Mouse (Mus musculus) heart, adult 18-20 months (tissue): ENCODE data around the gene Cnksr1. TPM values are rescaled to one million over a fixed set of nuclear protein-coding genes. Genes with fewer than 3 reads are reported as not detected.

Source experiments
- DNase-seq, 2 experiments: peaks; one replicate each; pipeline ENCODE4 v3.0.0; 2021 to 2022; ENCODE audit warnings: mixed read lengths in 1 of 2
- total RNA-seq, 2 experiments: library from RNA; stranded (reverse); gene quantifications; 2 replicates each; pipeline ENCODE4 v1.2.3; 2021

Gene Cnksr1
- total RNA-seq, 2 experiments from 2014 or later, result 3.9 to 6.3 TPM

DNA sequence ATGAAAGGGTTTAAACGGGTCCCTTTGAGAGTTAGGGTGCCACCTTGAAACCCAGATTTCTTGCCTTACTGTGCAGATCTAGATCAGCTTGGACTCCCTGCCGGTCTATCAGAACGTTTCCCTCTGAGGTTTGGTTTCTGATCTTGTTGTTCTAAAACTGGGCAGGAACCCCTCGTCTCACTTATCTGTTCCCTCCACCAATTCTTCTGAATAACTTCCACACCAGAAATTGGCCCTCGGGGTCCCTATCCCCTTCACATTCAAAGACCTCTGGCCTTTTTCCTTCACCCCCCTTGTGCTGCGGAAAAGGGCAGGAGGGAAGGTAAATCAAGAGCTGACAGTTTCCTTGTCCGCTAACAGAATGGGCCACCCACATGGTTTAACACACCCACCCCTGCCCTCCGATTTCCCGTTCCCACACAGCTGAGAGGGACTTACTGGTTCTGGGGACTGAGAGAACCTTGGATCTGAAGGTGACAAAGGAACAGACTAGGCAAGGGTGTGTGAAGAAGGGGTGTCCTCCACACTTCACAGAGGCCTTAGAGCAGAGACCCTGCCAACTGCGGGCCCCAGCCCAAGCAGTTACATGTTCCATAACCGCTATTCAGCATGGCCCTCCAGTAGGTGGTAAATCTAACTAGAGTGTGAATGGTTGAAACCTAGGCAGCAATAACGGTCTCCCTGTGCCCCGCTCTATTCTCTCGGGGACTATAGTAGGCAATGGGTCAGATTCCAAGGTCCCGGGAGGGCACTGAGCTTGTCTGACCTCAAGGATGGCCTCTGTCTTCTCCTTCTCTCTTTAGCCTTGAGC is 14.9 kb upstream of the Cnksr1 start:
- DNase-seq, result peak in 1 of 2 experiments; percentile 20

DNA sequence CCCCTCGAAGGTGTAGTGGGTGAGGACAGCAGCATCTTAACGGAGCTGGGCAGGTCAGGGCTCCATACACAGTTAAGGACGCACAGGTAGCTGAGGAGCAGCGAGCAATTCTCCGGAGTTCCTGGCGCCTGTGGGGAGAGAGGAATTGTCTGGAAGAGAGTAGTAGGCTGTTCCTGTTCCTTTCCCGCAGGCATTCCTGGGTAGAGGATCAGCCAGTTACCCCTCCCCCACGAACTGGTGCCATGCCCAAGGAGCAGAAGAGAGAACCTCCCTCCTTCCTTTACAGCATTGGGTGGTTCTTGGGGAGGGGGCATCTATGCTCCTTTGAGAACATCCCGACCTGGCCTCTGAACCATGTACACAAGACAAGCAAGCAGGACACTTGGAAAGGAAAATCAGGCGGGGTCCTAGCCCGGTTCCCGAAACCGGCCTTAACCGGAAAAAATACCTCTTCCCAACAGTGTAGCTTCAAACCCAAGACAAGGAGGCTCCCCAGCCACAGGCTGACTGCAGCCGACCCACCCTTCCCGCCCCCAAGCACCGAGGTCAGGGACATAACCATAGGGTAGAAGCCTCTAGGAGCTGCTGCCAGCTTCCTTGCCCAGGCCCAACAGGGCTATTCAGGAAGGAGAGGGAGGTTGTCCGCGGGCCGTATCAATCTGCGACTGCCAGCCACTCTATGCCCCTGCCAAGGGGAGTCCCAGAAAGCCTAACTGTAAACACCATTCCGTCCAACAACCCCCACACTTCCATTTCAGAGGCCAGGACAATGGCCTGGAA is 14.1 kb upstream of the Cnksr1 start:
- DNase-seq, result peak; percentile 38 to 51

GRCm38 (mm10) chr4:134251241-134252130 is 13.3 kb upstream of the Cnksr1 start:
- DNase-seq, result peak; percentile 37 to 56

GRCm38 (mm10) chr4:134250930-134251240 is 12.7 kb upstream of the Cnksr1 start:
- DNase-seq, result no peak

- peak in 1 of 2 experiments; percentile 24 for DNase-seq
These were observed 12.1 kb upstream of the Cnksr1 start for GRCm38 (mm10) chr4:134250116-134250929.

DNA sequence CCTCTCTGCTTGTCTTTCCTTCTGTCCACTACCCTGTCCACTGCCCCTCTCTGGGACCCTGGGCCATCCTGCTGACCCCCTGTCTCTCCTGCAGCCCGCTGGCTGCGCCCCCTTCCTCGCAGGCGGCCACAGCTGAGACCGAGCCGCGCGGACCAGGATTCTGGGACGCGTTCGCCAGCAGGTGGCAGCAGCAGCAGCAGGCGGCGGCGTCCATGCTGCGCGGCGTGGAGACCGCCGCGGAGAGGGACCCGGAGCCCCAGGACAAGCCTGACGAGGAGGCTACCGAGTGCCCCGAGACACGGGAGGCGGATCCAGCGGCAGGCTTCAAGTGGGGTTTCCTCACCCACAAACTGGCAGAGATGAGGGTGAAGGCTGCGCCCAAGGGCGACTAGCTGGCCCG is 11.5 kb upstream of the Cnksr1 start:
- DNase-seq, result peak; percentile 68 to 86

- DNase-seq, result no peak
These were observed 8.6 kb upstream of the Cnksr1 start, which contains the start of gene Gm30191 for GRCm38 (mm10) chr4:134246719-134247258. Gene Gm30191 (plus strand): TSS chr4:134246935.

DNA sequence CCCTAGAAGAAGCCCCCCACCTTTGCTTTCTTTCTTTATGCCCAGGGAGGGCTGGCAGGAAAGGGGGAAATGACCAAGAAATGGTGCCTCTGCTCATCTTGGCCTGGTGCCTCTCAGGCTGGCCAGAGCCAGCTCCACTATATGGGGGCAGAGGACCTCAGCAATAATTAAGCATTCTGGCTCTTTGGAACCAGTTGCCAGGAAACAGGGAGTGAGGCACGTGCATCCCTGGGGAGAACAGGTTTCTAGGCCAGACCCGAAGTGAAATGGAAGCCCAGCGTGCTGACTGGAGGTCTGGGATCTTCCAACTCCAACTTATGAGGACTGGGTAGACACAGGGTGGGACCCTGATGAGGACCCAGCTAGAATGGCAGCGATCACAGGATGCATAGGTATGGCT is 8.1 kb upstream of the Cnksr1 start:
- DNase-seq, result no peak

GRCm38 (mm10) chr4:134245148-134245843 is 7.1 kb upstream of the Cnksr1 start, which contains the start of gene Zfp593:
Gene Zfp593 (minus strand): TSS chr4:134245592.
- peak; percentile 94 to 98 for DNase-seq

DNA sequence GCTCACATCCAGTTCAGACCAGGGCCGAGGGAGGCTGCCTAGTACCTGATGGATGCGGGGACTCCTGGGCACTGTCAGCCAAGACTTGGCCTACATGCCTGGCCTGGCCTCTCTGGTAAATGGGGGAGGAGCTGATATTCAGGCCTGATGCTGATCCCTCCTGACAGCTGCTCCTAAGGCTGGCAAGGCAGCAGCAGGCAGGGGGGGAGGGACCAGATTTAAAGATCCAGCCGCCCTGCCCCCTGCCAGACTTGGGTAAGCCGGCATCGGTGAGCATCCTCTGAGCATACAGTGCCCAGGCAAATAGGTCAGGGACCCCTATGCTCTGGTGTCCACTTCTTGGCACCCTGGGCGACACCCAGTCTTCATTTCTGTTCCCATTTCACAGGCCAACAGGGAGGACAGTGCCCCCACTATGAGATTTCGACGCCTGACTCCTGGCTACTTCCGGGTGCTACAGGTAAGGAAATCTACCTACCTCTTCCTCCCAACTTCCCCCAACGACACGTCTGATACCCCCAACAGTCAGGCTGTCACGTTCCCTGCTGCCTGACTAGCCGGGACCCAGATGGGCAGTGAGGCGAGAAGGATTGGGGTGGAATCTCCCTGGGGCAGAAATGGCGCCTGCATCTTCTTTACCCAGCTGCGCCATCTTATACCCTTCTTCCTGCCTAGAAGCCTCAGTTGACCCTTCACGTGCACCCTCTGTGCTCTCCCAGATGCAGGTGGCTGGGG is 5.5 kb upstream of the Cnksr1 start, which contains the start of gene E130218I03Rik:
Gene E130218I03Rik (plus strand): TSS at position 147 of the 735 bp plus-strand sequence.
- no peak for DNase-seq

- DNase-seq, result no peak
These were observed 487 bp upstream of the Cnksr1 start for GRCm38 (mm10) chr4:134238686-134239085.

DNA sequence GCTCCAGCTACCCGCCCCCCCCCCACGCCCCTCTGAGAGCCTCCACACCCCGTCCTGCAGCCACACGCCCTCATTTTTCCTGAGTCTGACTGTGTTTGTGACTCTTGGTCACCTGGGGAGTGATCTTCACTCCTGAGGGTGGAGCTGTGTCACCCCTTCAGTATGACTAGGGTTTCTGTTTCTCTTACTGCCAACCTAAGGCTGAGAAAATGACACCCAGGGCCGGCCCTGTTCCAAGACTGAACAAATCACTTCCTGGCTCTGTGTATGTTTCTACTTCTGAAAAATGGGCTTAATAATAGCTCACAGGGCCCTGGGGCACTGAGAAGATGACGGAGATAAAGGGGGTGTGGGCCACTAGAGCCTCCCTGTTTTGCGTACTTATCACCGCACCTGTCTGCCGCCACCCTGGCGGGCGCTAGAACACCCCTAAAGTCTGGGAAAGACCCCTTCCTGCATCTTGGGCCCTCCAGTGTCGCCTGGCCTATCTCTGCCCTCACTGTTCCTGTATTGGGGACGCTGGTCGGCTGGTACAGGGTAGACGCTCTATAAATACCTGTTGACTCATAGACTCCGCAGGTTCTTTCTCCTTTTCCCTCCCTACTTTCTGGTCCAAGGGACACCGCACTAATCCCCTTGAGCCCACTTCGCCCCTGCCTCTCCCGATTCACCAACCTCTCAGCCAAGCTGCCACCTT is 469 bp downstream of the Cnksr1 start:
- peak in 1 of 2 experiments; percentile 28 for DNase-seq

GRCm38 (mm10) chr4:134234876-134235275 is 3.3 kb downstream of the Cnksr1 start:
- DNase-seq, result peak; percentile 51 to 67

- no peak for DNase-seq
These were observed 7.8 kb downstream of the Cnksr1 start for GRCm38 (mm10) chr4:134230431-134230830.

- no peak for DNase-seq
These were observed 11.0 kb downstream of the Cnksr1 start, which contains the start of gene Catsper4 for GRCm38 (mm10) chr4:134227194-134227593. Gene Catsper4 (minus strand): TSS chr4:134227383.

- no peak for DNase-seq
These were observed 15.2 kb downstream of the Cnksr1 start for GRCm38 (mm10) chr4:134222793-134223600.

- no peak for DNase-seq
These were observed 31.6 kb downstream of the Cnksr1 start for GRCm38 (mm10) chr4:134206488-134207053.
